Mouse (Mus musculus) embryonic facial prominence, embryonic 14.5 days (tissue): ENCODE results near the gene Msl1. TPM values are rescaled to one million over a fixed set of nuclear protein-coding genes. Genes with fewer than 3 reads are reported as not detected.

Experiments used
- ATAC-seq: fragments of 200-750 bp; cut with Nextera tagmentation; 2 replicates; pipeline ENCODE4 v1.8.0; 2017; ENCODE audit warnings: low read depth, moderate number of reproducible peaks, moderate TSS enrichment
- DNase-seq: peaks from one replicate; pipeline ENCODE4 v3.0.0-alpha.2; 2015; ENCODE audit warnings: low spot score
- H3K27ac ChIP-seq: fragments of 300-500 bp; sonication (generic); replicated peaks from 2 replicates; pipeline ENCODE4 v1.5.1; 2014; ENCODE audit warnings: low read depth, mild to moderate bottlenecking, low read length, moderate library complexity
- H3K27me3 ChIP-seq: fragments of 300-500 bp; sonication (generic); replicated peaks from 2 replicates; pipeline ENCODE4 v1.6.1; 2014; ENCODE audit warnings: low read length; ENCODE audit not compliant: control insufficient read depth, insufficient read depth
- H3K36me3 ChIP-seq: fragments of 300-500 bp; sonication (generic); 2 replicates; pipeline ENCODE4 v1.6.1; 2014; ENCODE audit warnings: low read length, mixed read lengths; ENCODE audit not compliant: control insufficient read depth, insufficient read depth
- H3K4me1 ChIP-seq: fragments of 300-500 bp; sonication (generic); 2 replicates; pipeline ENCODE4 v1.6.1; 2014; ENCODE audit warnings: antibody characterized with exemption, low read length; ENCODE audit not compliant: control insufficient read depth, insufficient read depth
- H3K4me2 ChIP-seq: fragments of 300-500 bp; sonication (generic); 2 replicates; pipeline ENCODE4 v1.6.1; 2014; ENCODE audit warnings: low read depth, mild to moderate bottlenecking, low read length, moderate library complexity, mixed read lengths
- H3K4me3 ChIP-seq: fragments of 300-500 bp; sonication (generic); 2 replicates; pipeline ENCODE4 v1.5.1; 2014; ENCODE audit warnings: low read depth, mild to moderate bottlenecking, low read length
- H3K9ac ChIP-seq: fragments of 300-500 bp; sonication (generic); 2 replicates; pipeline ENCODE4 v1.6.1; 2014; ENCODE audit warnings: low read depth, mild to moderate bottlenecking, low read length, moderate library complexity, mixed read lengths
- H3K9me3 ChIP-seq: fragments of 300-500 bp; sonication (generic); 2 replicates; pipeline ENCODE4 v1.6.1; 2016; ENCODE audit warnings: low read length; ENCODE audit not compliant: control insufficient read depth
- WGBS: fragments of 180-500 bp; shearing (Covaris S2); extraction: QIAGEN DNeasy Blood & Tissue Kit; methylation state at CpG from one replicate; pipeline ENCODE4 v1.1.7; 2014; 5-methylcytosine and 5-hydroxymethylcytosine counted together
- polyA plus RNA-seq: library from polyadenylated mRNA; unstranded; fragments of >200 nt; fragmentation: Nextera tagmentation; extraction: Ambion mirVana; gene quantifications from 2 replicates; pipeline ENCODE4 v1.2.1, GENCODE M21; 2014

The Msl1 gene
- polyA plus RNA-seq, 1 experiment from 2014 or later: 18.1 TPM

GRCm38 (mm10) chr11:98772667-98773171 is 22.6 kb upstream of the Msl1 start:
- H3K4me3 ChIP-seq: no peak overlapping the region
- H3K27me3 ChIP-seq: no peaks in the 10 kb centered on the region
- no peak overlapping the region for H3K27ac ChIP-seq
- H3K9me3 ChIP-seq: no peaks in the 10 kb centered on the region
- no peak overlapping the region for H3K9ac ChIP-seq
- DNase-seq (no peak), ATAC-seq (no peak)
- no peak overlapping the region for H3K4me2 ChIP-seq
- WGBS: 65% methylated on average over 8 of the region's 8 CpGs
- H3K4me1 ChIP-seq: peaks cover 51% of the 10 kb centered on the region
- H3K36me3 ChIP-seq: peaks cover 25% of the 10 kb centered on the region

- under 1% methylated on average over 32 of the region's 37 CpGs for WGBS
- H3K9ac ChIP-seq: peak overlapping the region; percentile 47; the same call in 1 of the 2 replicates
- ATAC-seq: peak; percentile 85
Measured at GRCm38 (mm10) chr11:98773635-98774295, 21.6 kb upstream of the Msl1 start.

GRCm38 (mm10) chr11:98774582-98775347 is 20.6 kb upstream of the Msl1 start, which contains the start of gene Nr1d1:
Gene Nr1d1, minus strand, starts transcription at chr11:98775333.
- no peaks in the 10 kb centered on the region for H3K9me3 ChIP-seq
- H3K4me3 ChIP-seq: peak within 1 kb of the TSS; percentile 32
- 1% methylated on average over 18 of the region's 22 CpGs for WGBS
- peak within 1 kb of the TSS; percentile 48 for H3K9ac ChIP-seq
- H3K36me3 ChIP-seq: peaks cover 9% of the 10 kb centered on the region; the same call in 1 of the 2 replicates
- H3K27me3 ChIP-seq: no peaks in the 10 kb centered on the region
- H3K27ac ChIP-seq: peak within 1 kb of the TSS; percentile 74
- peaks cover 40% of the 10 kb centered on the region for H3K4me1 ChIP-seq
- ATAC-seq (no peak), DNase-seq (no peak)
- H3K4me2 ChIP-seq: peak within 1 kb of the TSS; percentile 69

More at GRCm38 (mm10) chr11:98773635-98774295, 21.6 kb upstream of the Msl1 start:
- peak overlapping the region; percentile 69 for H3K4me2 ChIP-seq
- H3K27ac ChIP-seq: no peak overlapping the region; the same call in 1 of the 2 replicates
- peak; percentile 98 for DNase-seq
- H3K27me3 ChIP-seq: no peaks in the 10 kb centered on the region
- peak overlapping the region; percentile 32 for H3K4me3 ChIP-seq
- H3K4me1 ChIP-seq: peaks cover 41% of the 10 kb centered on the region
- peaks cover 19% of the 10 kb centered on the region for H3K36me3 ChIP-seq
- H3K9me3 ChIP-seq: no peaks in the 10 kb centered on the region

DNA sequence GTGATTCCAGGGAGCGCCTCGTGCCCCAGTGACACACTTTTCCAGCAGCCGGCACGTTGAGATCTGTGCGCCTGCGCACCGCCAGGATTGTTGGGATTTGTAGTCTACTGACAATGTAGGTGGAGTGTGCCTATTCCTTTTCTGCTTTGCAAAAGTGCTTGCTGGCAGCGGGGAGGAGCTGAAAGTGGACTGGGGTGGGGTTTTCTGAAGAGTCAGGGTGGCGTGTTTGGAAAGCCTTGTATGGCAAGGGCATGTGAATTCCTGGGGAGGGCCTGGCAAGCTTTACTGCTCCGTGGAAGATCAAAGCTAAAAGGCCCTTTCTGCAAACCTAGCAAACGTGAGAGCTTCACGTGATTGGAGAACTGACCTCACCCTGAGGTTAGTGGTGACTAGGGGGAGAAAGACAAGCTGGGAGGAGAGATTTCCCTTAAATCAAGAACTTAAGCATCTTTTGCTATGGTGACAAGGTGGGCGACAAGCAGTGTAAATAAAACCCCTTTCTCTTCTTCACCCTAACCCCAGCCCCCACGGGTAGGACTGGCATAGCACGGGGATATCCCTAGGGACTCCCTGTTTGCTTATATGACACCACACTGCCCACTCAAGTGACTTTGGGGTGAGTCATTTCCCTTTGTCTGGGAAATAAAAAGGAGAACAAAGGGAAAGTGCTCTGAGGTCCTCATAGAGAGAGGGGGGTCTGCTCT is 19.8 kb upstream of the Msl1 start:
- H3K4me1 ChIP-seq: peaks cover 40% of the 10 kb centered on the region
- WGBS: 7% methylated on average over 15 of the region's 15 CpGs

DNA sequence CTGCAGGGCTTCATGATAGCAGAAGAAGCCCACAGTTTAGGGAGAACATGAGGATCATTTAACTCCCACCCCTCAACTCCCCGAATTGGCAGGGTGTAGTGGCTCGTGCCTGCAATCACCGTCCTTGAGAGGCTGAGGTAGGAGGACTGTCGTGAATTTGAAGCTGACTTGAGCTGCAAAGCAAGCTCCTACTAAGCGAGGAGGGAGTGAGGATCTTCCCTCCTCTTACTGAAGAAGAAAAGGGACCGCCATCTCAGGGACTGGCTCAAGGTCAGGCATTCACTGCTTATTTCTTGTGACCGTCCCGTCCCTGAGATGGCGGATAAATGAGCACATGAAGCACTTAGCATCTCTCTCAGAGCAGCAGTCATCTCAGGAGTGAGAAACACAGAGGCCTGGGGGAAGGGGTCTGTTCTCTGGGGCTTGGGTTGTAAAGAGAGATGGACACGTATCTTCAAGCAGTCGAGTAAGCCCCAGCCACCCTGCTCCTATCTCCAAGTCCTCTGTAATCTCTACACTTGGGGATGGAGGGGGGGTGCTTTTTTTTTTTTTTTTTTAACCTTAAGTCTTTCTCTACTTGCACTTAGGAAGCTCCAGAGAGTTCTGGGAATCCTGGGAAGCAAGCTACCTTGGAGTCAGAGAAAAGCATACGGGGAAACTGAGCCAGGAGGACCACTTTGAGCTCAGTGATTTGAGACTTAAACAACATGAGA is 19.1 kb upstream of the Msl1 start:
- peak overlapping the region; percentile 48; the same call in 1 of the 2 replicates for H3K9ac ChIP-seq
- H3K4me3 ChIP-seq: peak overlapping the region; percentile 32; the same call in 1 of the 2 replicates
- H3K9me3 ChIP-seq: no peaks in the 10 kb centered on the region
- ATAC-seq (no peak), DNase-seq (no peak)
- no peaks in the 10 kb centered on the region for H3K36me3 ChIP-seq
- H3K4me2 ChIP-seq: peak overlapping the region; percentile 69
- no peaks in the 10 kb centered on the region for H3K27me3 ChIP-seq
- WGBS: 54% methylated on average over 12 of the region's 12 CpGs
- peaks cover 40% of the 10 kb centered on the region for H3K4me1 ChIP-seq
- H3K27ac ChIP-seq: peak overlapping the region; percentile 74

More for the DNA sequence above, 19.8 kb upstream of the Msl1 start:
- ATAC-seq: peak; percentile 85
- Histone ChIP-seq H3K27me3 (no peaks in the 10 kb centered on the region), H3K4me2 (peak overlapping the region; percentile 69), H3K9ac (peak overlapping the region; percentile 48), H3K9me3 (no peaks in the 10 kb centered on the region), H3K4me3 (peak overlapping the region; percentile 32), H3K27ac (peak overlapping the region; percentile 74), H3K36me3 (peaks cover 2% of the 10 kb centered on the region; the same call in 1 of the 2 replicates)
- peak; percentile 97 for DNase-seq

DNA sequence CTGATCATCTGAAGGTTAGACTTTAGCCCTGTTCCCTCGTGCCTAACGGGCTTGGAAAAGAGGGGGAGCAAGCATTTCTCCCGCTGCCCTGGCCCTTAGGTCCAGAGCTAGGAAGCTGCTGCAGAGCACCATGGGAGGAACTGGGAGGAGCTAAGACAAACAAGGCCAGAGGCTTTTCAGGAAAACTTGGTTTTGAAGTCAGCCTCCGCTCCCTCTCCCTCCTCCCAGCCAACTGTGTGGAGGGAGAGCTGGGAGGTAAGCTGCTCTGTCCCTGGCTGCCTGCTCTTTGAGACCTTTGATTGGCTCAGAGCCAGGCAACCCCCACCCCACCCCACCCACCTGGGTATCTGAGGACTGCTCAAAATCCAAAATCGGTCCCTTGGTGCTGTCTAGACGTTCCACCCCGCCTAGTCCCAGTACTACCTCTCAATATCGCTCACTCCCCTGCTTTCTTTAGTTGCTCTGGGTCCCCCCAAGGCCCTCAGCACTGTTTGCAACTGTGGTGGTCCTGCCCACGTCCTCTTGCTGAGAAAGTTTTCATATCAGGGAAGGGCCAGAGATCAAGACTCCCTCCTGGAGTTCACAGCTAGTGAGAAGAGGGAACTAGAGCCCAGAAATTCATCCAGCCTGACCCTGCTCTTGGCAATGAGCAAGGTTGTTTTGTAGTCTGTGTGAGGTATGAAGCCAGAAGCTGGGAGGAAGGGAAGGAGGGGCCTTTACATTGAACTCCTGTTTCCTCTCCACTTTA is 18.3 kb upstream of the Msl1 start:
- ATAC-seq (0 out of 2 replicates have a peak, but pooled peaks have one; percentile 2), DNase-seq (peak; percentile 79)
- Histone ChIP-seq H3K27ac (peak overlapping the region; percentile 74), H3K9ac (peak overlapping the region; percentile 28; the same call in 1 of the 2 replicates), H3K4me1 (peaks cover 46% of the 10 kb centered on the region), H3K9me3 (no peaks in the 10 kb centered on the region), H3K4me3 (no peak overlapping the region), H3K36me3 (no peaks in the 10 kb centered on the region), H3K27me3 (no peaks in the 10 kb centered on the region), H3K4me2 (peak overlapping the region; percentile 13)
- WGBS: 3% methylated on average over 9 of the region's 9 CpGs

- H3K4me3 ChIP-seq: no peak overlapping the region
- no peaks in the 10 kb centered on the region for H3K9me3 ChIP-seq
- DNase-seq (no peak), ATAC-seq (no peak)
- peaks cover 55% of the 10 kb centered on the region for H3K4me1 ChIP-seq
- no peak overlapping the region for H3K9ac ChIP-seq
- peak overlapping the region; percentile 74 for H3K27ac ChIP-seq
- H3K4me2 ChIP-seq: no peak overlapping the region
- no peaks in the 10 kb centered on the region for H3K27me3 ChIP-seq
- no peaks in the 10 kb centered on the region for H3K36me3 ChIP-seq
Measured at GRCm38 (mm10) chr11:98777888-98778287, 17.4 kb upstream of the Msl1 start.
